Mouse (Mus musculus) forebrain, embryonic 14.5 days (tissue): Measurements from ENCODE around the gene Gm10295. TPM values are rescaled to one million over a fixed set of nuclear protein-coding genes. Genes with fewer than 3 reads are reported as not detected.

Source experiments
- ATAC-seq: fragments of 200-750 bp; cut with Nextera tagmentation; 2 replicates; pipeline ENCODE4 v1.8.0; 2017; ENCODE audit warnings: mild to moderate bottlenecking, moderate library complexity
- DNase-seq: peaks from one replicate; pipeline ENCODE4 v3.0.0-alpha.2; 2015; ENCODE audit warnings: low spot score
- H3K27ac ChIP-seq: fragments of 300-500 bp; sonication (generic); 2 replicates; pipeline ENCODE4 v1.5.1; 2014; ENCODE audit warnings: low read depth, mild to moderate bottlenecking, control low read depth, low read length, moderate library complexity
- H3K27me3 ChIP-seq: fragments of 300-500 bp; sonication (generic); replicated peaks from 2 replicates; pipeline ENCODE4 v1.6.1; 2014; ENCODE audit warnings: low read length, control low read depth, mixed read lengths; ENCODE audit not compliant: control insufficient read depth, insufficient read depth
- H3K36me3 ChIP-seq: fragments of 300-500 bp; sonication (generic); 2 replicates; pipeline ENCODE4 v1.6.1; 2014; ENCODE audit warnings: low read length, control low read depth; ENCODE audit not compliant: control insufficient read depth, insufficient read depth
- H3K4me1 ChIP-seq: fragments of 300-500 bp; sonication (generic); 2 replicates; pipeline ENCODE4 v1.6.1; 2014; ENCODE audit warnings: antibody characterized with exemption, low read length, control low read depth; ENCODE audit not compliant: control insufficient read depth, insufficient read depth
- H3K4me2 ChIP-seq: fragments of 300-500 bp; sonication (generic); 2 replicates; pipeline ENCODE4 v1.6.1; 2014; ENCODE audit warnings: mild to moderate bottlenecking, control low read depth, low read length
- H3K4me3 ChIP-seq: fragments of 300-500 bp; sonication (generic); 2 replicates; pipeline ENCODE4 v1.5.1; 2014; ENCODE audit warnings: low read depth, low read length, control low read depth
- H3K9ac ChIP-seq: fragments of 300-500 bp; sonication (generic); 2 replicates; pipeline ENCODE4 v1.6.1; 2014; ENCODE audit warnings: mild to moderate bottlenecking, low read length, control low read depth, moderate library complexity
- H3K9me3 ChIP-seq: fragments of 300-500 bp; sonication (generic); replicated peaks from 2 replicates; pipeline ENCODE4 v1.6.1; 2016; ENCODE audit warnings: low read length, control low read depth, mixed read lengths; ENCODE audit not compliant: control insufficient read depth
- WGBS: fragments of 180-500 bp; shearing (Covaris S2); extraction: QIAGEN DNeasy Blood & Tissue Kit; methylation state at CpG from one replicate; pipeline ENCODE4 v1.1.7; 2014; 5-methylcytosine and 5-hydroxymethylcytosine counted together
- polyA plus RNA-seq: library from polyadenylated mRNA; unstranded; fragments of >200 nt; fragmentation: Nextera tagmentation; extraction: Ambion mirVana; gene quantifications from 2 replicates; pipeline ENCODE4 v1.2.1, GENCODE M21; 2014

Gm10295 gene
- polyA plus RNA-seq, 1 experiment from 2014 or later: not detected

DNA sequence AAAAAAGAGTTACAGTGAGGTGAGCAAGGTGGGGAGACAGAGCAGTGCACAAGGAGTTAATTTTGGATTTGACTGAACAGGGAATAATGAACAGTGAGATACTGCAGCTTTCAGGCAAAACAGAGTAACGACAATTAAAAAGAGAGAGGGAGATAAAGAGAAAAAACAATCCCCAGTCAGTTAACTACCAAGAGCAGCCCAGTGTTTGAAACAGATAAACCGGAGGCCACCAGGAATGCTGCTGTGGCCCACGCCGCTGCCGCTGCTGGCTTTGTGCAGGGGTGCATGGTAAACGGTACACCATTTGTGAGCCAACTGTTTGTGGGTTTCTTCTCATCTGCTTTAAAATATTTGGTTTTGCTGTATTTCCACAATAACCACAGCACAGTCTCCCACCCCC lies 34.8 kb upstream of the Gm10295 start:
- peaks cover 16% of the 10 kb centered on the region for H3K4me1 ChIP-seq
- ATAC-seq (no peak), DNase-seq (no peak)
- H3K9ac ChIP-seq: no peak overlapping the region
- no peak overlapping the region for H3K4me3 ChIP-seq
- WGBS: 10% methylated on average over 6 of the region's 6 CpGs
- H3K36me3 ChIP-seq: no peaks in the 10 kb centered on the region
- no peaks in the 10 kb centered on the region for H3K9me3 ChIP-seq
- H3K27ac ChIP-seq: no peak overlapping the region
- no peak overlapping the region for H3K4me2 ChIP-seq
- peaks cover 40% of the 10 kb centered on the region for H3K27me3 ChIP-seq

DNA sequence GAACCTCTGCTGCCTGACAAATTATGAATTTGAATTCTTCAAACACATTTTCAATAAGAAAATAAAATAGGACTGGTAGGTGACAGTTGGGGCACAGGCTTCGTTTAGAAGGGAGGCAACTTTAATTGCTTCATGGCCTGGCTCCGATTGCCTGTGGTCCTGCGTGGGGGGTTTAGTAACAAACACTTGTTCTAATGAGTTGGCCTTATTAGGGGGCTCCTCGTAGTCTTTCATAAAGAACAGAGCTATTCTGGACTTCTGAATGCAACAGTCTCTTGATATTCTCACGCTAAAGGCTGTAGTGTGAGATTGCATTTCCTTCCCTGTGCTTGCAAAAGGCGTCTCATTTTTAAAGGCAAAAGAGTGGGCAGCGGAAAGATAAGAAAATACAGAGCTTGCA lies 33.6 kb upstream of the Gm10295 start:
- H3K9me3 ChIP-seq: no peaks in the 10 kb centered on the region
- H3K36me3 ChIP-seq: no peaks in the 10 kb centered on the region
- H3K4me3 ChIP-seq: no peak overlapping the region
- 12% methylated on average over 7 of the region's 7 CpGs for WGBS
- peaks cover 16% of the 10 kb centered on the region for H3K4me1 ChIP-seq
- H3K27ac ChIP-seq: no peak overlapping the region
- peaks cover 43% of the 10 kb centered on the region for H3K27me3 ChIP-seq
- peak; percentile 56 for DNase-seq
- H3K4me2 ChIP-seq: no peak overlapping the region
- H3K9ac ChIP-seq: no peak overlapping the region
- ATAC-seq: no peak; the same call in 1 of the 2 replicates

DNA sequence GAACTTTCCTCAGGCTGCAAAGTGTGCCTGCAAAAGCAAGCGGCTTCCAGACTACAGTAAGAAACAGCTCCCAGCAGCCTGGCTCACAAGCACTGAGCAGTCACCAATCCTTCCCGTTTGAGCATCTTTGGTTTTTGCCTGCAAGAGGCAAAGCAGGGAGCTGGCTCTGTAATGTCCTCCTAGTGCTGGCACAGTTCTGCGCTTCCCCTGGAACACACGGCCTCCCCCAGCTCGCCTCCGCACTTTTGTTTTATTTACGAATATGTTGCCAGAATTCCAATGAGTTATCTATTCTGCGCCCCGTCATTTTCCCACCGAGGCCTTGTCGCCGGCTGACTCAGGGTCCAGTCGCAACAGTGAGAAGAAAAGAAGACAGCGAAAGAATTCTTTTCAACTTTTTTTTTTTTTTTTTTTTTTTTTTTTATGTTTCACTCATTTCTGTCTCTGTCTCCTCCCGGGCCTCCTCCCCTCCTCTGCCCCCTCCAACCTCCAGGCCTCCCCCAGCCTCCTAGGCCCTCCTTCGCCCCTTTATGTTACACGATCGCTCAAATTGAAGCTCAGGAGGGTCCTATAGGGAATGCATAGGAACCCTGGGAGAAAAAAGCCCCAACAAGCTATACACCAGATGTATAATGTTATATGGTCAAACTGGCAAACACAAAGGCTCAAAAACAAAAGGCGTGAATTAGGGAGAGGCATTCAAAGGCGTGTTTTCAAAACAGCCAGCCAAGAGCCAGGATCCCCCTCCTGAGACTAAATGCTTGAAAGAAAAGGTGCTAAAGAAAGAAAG lies 32.3 kb upstream of the Gm10295 start:
- no peak overlapping the region; the same call in 1 of the 2 replicates for H3K4me3 ChIP-seq
- no peaks in the 10 kb centered on the region for H3K36me3 ChIP-seq
- peak; percentile 84 for DNase-seq
- H3K27me3 ChIP-seq: peaks cover 39% of the 10 kb centered on the region
- peak overlapping the region; percentile 17; the same call in 1 of the 2 replicates for H3K9ac ChIP-seq
- peak overlapping the region; percentile 68 for H3K27ac ChIP-seq
- peak; percentile 77 for ATAC-seq
- peaks cover 16% of the 10 kb centered on the region for H3K4me1 ChIP-seq
- no peaks in the 10 kb centered on the region for H3K9me3 ChIP-seq
- H3K4me2 ChIP-seq: peak overlapping the region; percentile 24
- 2% methylated on average over 20 of the region's 20 CpGs for WGBS

DNA sequence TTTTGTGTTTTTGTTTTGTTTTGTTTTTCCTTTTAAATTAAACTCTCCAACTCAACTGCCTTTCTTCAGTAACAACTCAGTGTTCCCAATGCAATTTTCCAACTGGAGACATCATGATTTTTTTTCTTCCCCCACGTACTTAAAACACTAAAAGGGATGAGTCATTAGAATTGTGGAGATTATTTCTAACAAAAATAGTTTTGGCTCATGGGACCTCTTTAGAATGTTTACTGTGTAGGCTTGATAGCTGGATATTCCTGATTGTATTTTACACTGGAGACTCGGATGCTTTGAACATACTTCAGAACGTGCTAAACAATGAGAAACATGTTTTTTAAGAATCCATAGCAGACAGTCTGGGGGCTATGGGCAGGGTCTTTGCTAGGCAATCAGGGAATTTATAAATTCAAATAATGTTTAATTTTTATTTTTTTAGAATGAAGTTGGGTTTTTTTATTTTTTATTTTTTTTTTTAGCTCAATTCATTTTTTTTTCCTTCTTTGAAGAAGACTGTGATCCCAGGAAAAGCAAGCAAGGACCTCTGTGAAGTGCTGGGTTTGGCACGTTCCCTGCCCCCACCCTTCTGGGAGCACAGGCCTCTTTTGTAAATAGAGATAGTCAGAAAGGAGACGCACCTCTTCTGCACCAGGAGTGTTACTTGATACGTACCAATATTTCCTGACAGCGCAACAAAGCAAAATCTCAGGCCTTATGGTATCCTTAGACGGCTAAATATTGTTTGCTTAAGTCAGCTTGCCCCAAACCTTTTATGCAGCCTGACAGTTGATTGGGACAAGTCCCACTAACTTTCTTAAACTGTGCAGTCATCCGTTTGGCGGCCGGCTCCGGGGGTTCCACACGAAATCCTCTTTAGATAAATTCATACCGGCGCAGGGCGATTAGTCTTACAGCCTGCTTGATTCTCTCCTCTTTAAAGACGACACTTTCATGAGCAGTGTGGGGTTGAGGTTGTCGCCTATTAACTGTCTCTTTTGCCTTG lies 28.8 kb upstream of the Gm10295 start:
- DNase-seq (no peak), ATAC-seq (no peak)
- Histone ChIP-seq H3K27me3 (peaks cover 15% of the 10 kb centered on the region), H3K36me3 (no peaks in the 10 kb centered on the region), H3K4me3 (no peak overlapping the region), H3K9ac (no peak overlapping the region), H3K4me1 (peaks cover 12% of the 10 kb centered on the region), H3K9me3 (no peaks in the 10 kb centered on the region), H3K4me2 (no peak overlapping the region), H3K27ac (no peak overlapping the region)
- 9% methylated on average over 18 of the region's 18 CpGs for WGBS

DNA sequence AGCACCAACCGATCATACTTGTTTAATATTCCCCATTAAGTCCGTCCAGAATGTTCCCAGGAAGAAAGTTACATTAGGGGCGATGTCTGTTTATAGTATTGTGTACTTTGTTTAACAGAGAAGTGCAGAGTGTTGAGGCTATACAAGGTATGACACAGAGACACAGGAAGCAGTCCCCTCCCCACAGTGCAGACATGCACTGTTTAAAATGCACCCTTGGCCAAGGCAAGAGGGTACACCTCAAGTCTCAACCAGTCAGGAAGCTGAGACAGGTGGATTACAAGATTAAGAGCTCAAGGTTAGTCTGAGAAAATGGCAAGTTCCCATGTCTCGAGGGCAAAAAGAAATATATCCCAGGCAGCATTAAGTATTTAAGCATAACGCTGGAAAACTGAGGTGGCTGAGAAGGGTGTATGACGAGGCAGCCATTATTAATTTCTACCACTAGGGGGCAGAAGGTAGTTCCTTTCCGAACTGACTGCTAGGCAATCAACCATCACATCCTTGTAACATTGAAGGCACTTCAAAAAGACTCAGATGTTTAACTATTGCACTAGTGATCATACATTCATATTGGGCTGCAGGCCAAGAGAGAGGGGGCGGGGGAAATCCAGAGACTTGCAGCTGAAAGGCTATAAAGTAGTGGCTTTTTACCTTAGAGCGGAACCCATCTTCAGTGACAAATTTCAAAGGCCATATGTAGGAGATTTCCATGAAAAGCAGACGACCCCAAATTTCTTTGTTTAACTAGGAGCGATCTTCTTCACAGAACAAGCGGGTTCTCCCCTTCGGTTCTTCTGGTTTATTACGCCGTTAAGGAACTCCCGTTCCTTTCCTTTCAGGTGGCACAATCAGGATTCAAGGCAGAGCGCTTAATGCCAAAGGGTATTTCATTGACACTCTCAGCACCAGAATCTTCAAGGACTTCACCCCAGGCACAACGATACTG lies 27.8 kb upstream of the Gm10295 start:
- peaks cover 9% of the 10 kb centered on the region; the same call in 1 of the 2 replicates for H3K4me1 ChIP-seq
- no peaks in the 10 kb centered on the region for H3K9me3 ChIP-seq
- no peak overlapping the region for H3K9ac ChIP-seq
- H3K27me3 ChIP-seq: peaks cover 15% of the 10 kb centered on the region
- no peak overlapping the region for H3K4me2 ChIP-seq
- DNase-seq (peak; percentile 81), ATAC-seq (peak; percentile 49; the same call in 1 of the 2 replicates)
- H3K4me3 ChIP-seq: no peak overlapping the region
- H3K36me3 ChIP-seq: no peaks in the 10 kb centered on the region
- no peak overlapping the region for H3K27ac ChIP-seq
- 50% methylated on average over 18 of the region's 18 CpGs for WGBS

DNA sequence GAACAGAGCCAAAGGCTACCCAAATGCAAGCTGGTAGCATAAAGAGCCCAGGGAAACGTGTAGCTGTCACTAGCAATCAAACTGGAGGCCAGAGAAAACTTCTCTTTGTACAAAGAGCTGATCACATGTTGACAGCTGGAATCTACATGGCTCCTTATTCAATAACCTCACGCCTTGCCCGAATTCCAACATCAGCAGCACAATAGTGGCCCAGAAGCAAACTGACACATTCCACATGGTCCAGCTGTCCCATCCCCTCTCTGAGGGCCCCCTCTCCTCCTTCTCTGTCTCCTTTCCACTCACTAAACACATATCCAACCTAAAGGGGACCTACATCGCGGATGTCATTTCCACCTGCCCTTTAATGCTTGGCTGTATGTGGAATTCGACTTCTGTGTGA lies 26.7 kb upstream of the Gm10295 start:
- Histone ChIP-seq H3K36me3 (no peaks in the 10 kb centered on the region), H3K4me2 (no peak overlapping the region), H3K9me3 (no peaks in the 10 kb centered on the region), H3K27ac (no peak overlapping the region), H3K27me3 (peaks cover 15% of the 10 kb centered on the region), H3K4me1 (0 out of 2 replicates have a peak, but pooled peaks cover 4% of the 10 kb centered on the region), H3K9ac (no peak overlapping the region), H3K4me3 (no peak overlapping the region)
- DNase-seq (no peak), ATAC-seq (no peak)
- 72% methylated on average over 6 of the region's 6 CpGs for WGBS

DNA sequence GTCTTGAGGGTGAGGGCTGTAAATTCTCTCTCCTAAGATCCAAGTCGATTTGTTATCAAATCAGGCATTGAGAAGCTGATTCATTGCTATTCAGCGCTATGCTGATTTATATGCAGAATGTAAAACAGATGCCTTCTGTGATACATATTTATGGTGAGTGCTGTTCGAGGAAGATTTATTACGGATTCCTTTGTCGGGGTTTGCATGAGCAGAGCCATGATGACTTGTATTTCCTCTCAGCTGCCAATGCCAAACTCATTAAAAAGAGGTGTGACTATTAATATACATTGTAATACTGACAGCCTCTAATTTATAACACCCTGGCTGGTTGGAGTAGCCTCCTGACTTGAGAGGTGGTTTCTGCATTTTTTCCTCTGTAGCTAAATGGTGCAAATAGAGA lies 22.8 kb upstream of the Gm10295 start:
- H3K27ac ChIP-seq: no peak overlapping the region; the same call in 1 of the 2 replicates

DNA sequence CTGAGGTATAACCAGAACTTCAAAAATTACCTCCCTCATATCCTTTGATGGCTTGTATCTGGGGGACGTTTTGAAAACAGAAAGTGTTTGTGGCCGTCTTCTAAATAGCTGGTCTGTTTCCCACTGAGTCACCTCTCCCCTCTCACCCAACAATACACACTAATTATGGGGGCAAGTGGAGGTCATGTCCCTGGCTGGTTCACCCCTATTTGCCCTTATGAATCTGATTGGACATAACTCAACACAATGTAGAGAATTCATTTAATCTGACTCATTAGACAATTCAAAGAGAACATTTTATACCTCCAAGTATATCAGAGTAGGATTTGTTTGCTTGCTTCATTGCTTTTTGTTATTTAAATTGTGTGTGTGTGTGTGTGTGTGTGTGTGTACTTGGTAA lies 20.6 kb upstream of the Gm10295 start:
- 9% methylated on average over 2 of the region's 2 CpGs for WGBS
- Histone ChIP-seq H3K4me1 (0 out of 2 replicates have a peak, but pooled peaks cover 4% of the 10 kb centered on the region), H3K27ac (no peak overlapping the region), H3K36me3 (no peaks in the 10 kb centered on the region), H3K9me3 (no peaks in the 10 kb centered on the region), H3K4me2 (no peak overlapping the region), H3K4me3 (no peak overlapping the region), H3K9ac (no peak overlapping the region), H3K27me3 (no peaks in the 10 kb centered on the region)
- ATAC-seq (no peak), DNase-seq (no peak)

More for the DNA sequence above, 22.8 kb upstream of the Gm10295 start:
- H3K9me3 ChIP-seq: no peaks in the 10 kb centered on the region
- peak; percentile 87; the same call in 1 of the 2 replicates for ATAC-seq
- no peak overlapping the region for H3K4me2 ChIP-seq
- 0 out of 2 replicates have a peak, but pooled peaks cover 4% of the 10 kb centered on the region for H3K4me1 ChIP-seq
- WGBS: 56% methylated on average over 5 of the region's 5 CpGs
- H3K36me3 ChIP-seq: no peaks in the 10 kb centered on the region
- no peak overlapping the region for H3K9ac ChIP-seq
- no peak overlapping the region for H3K4me3 ChIP-seq
- DNase-seq: peak; percentile 78
- H3K27me3 ChIP-seq: no peaks in the 10 kb centered on the region
